Mouse (Mus musculus): ENCODE data around the gene Sde2. TPM values are rescaled to one million over a fixed set of nuclear protein-coding genes. Genes with fewer than 3 reads are reported as not detected.

The Sde2 gene
- 27.2 and 31.2 TPM in 2 replicates for polyA plus RNA-seq (2014; fragmentation: Nextera tagmentation; extraction: Ambion mirVana)

GRCm38 (mm10) chr1:180850316-180851270 lies at the start of gene Sde2:
TSS of gene Sde2 (plus strand) at chr1:180851127.
- no peaks in the 10 kb centered on the region for H3K9me3 ChIP-seq (ENCODE audit: control insufficient read depth, low read length)
- H3K4me3 ChIP-seq (ENCODE audit: low read depth, low read length), result peak within 1 kb of the TSS; percentile 63
- no peaks in the 10 kb centered on the region for H3K27me3 ChIP-seq (replicated peaks; ENCODE audit: control insufficient read depth, insufficient read depth, low read length)
- peak within 1 kb of the TSS; percentile 76 for H3K9ac ChIP-seq (ENCODE audit: low read depth, low read length)
- H3K4me2 ChIP-seq (ENCODE audit: low read depth, low read length), result peak within 1 kb of the TSS; percentile 83
- ATAC-seq (ENCODE audit: low read depth), result peak; percentile 97
- H3K27ac ChIP-seq (replicated peaks; ENCODE audit: low read depth, low read length), result peak within 1 kb of the TSS; percentile 99
- WGBS, result under 1% methylated on average over 44 of the region's 77 CpGs
- peak; percentile 100 for DNase-seq (ENCODE audit: low spot score)
- H3K36me3 ChIP-seq (ENCODE audit: control insufficient read depth, insufficient read depth, low read length), result peaks cover 7% of the 10 kb centered on the region
- H3K4me1 ChIP-seq (ENCODE audit: control insufficient read depth, insufficient read depth, low read length), result peaks cover 36% of the 10 kb centered on the region

- DNase-seq (ENCODE audit: low spot score), result no peak
- WGBS, result 85% methylated on average over 3 of the region's 3 CpGs
- H3K36me3 ChIP-seq (ENCODE audit: control insufficient read depth, insufficient read depth, low read length), result peaks cover 58% of the 10 kb centered on the region
These were observed 49.4 kb upstream of the Sde2 start for GRCm38 (mm10) chr1:180801466-180801994.

GRCm38 (mm10) chr1:180803881-180804280 lies 47.0 kb upstream of the Sde2 start:
- Histone ChIP-seq H3K27me3 (replicated peaks; ENCODE audit: control insufficient read depth, insufficient read depth, low read length) (no peaks in the 10 kb centered on the region), H3K27ac (replicated peaks; ENCODE audit: low read depth, low read length) (no peak overlapping the region), H3K9me3 (ENCODE audit: control insufficient read depth, low read length) (no peaks in the 10 kb centered on the region), H3K4me1 (ENCODE audit: control insufficient read depth, insufficient read depth, low read length) (peaks cover under 1% of the 10 kb centered on the region; the same call in 1 of the 2 replicates), H3K36me3 (ENCODE audit: control insufficient read depth, insufficient read depth, low read length) (peaks cover 79% of the 10 kb centered on the region), H3K9ac (ENCODE audit: low read depth, low read length) (no peak overlapping the region), H3K4me3 (ENCODE audit: low read depth, low read length) (no peak overlapping the region), H3K4me2 (ENCODE audit: low read depth, low read length) (no peak overlapping the region)
- ATAC-seq (ENCODE audit: low read depth) (no peak), DNase-seq (ENCODE audit: low spot score) (no peak)
- WGBS, result 89% methylated on average over 6 of the region's 6 CpGs

More at GRCm38 (mm10) chr1:180801466-180801994, 49.4 kb upstream of the Sde2 start:
- ATAC-seq (ENCODE audit: low read depth), result no peak
- Histone ChIP-seq H3K4me3 (ENCODE audit: low read depth, low read length) (no peak overlapping the region), H3K27ac (replicated peaks; ENCODE audit: low read depth, low read length) (no peak overlapping the region), H3K9ac (ENCODE audit: low read depth, low read length) (no peak overlapping the region), H3K4me2 (ENCODE audit: low read depth, low read length) (no peak overlapping the region), H3K27me3 (replicated peaks; ENCODE audit: control insufficient read depth, insufficient read depth, low read length) (no peaks in the 10 kb centered on the region), H3K4me1 (ENCODE audit: control insufficient read depth, insufficient read depth, low read length) (no peaks in the 10 kb centered on the region), H3K9me3 (ENCODE audit: control insufficient read depth, low read length) (no peaks in the 10 kb centered on the region)

GRCm38 (mm10) chr1:180808831-180809230 lies 42.1 kb upstream of the Sde2 start:
- WGBS, result 74% methylated on average over 5 of the region's 5 CpGs

GRCm38 (mm10) chr1:180810976-180811375 lies 40.0 kb upstream of the Sde2 start:
- 54% methylated on average over 7 of the region's 7 CpGs for WGBS
- Histone ChIP-seq H3K27ac (replicated peaks; ENCODE audit: low read depth, low read length) (no peak overlapping the region), H3K27me3 (replicated peaks; ENCODE audit: control insufficient read depth, insufficient read depth, low read length) (no peaks in the 10 kb centered on the region), H3K9ac (ENCODE audit: low read depth, low read length) (peak overlapping the region; percentile 40; the same call in 1 of the 2 replicates), H3K4me3 (ENCODE audit: low read depth, low read length) (peak overlapping the region; percentile 76), H3K36me3 (ENCODE audit: control insufficient read depth, insufficient read depth, low read length) (peaks cover 49% of the 10 kb centered on the region), H3K4me2 (ENCODE audit: low read depth, low read length) (peak overlapping the region; percentile 59), H3K9me3 (ENCODE audit: control insufficient read depth, low read length) (no peaks in the 10 kb centered on the region), H3K4me1 (ENCODE audit: control insufficient read depth, insufficient read depth, low read length) (peaks cover 29% of the 10 kb centered on the region)
- ATAC-seq (ENCODE audit: low read depth) (no peak), DNase-seq (ENCODE audit: low spot score) (peak; percentile 56)

More at GRCm38 (mm10) chr1:180808831-180809230, 42.1 kb upstream of the Sde2 start:
- DNase-seq (ENCODE audit: low spot score), result no peak
- Histone ChIP-seq H3K4me3 (ENCODE audit: low read depth, low read length) (no peak overlapping the region), H3K4me2 (ENCODE audit: low read depth, low read length) (peak overlapping the region; percentile 21), H3K27ac (replicated peaks; ENCODE audit: low read depth, low read length) (no peak overlapping the region), H3K9ac (ENCODE audit: low read depth, low read length) (no peak overlapping the region), H3K27me3 (replicated peaks; ENCODE audit: control insufficient read depth, insufficient read depth, low read length) (no peaks in the 10 kb centered on the region), H3K36me3 (ENCODE audit: control insufficient read depth, insufficient read depth, low read length) (peaks cover 70% of the 10 kb centered on the region), H3K4me1 (ENCODE audit: control insufficient read depth, insufficient read depth, low read length) (peaks cover 13% of the 10 kb centered on the region), H3K9me3 (ENCODE audit: control insufficient read depth, low read length) (no peaks in the 10 kb centered on the region)
- ATAC-seq (ENCODE audit: low read depth), result no peak

GRCm38 (mm10) chr1:180811596-180812462 lies 39.1 kb upstream of the Sde2 start:
- H3K27me3 ChIP-seq (replicated peaks; ENCODE audit: control insufficient read depth, insufficient read depth, low read length), result no peaks in the 10 kb centered on the region
- 3% methylated on average over 27 of the region's 27 CpGs for WGBS
- ATAC-seq (ENCODE audit: low read depth) (no peak), DNase-seq (ENCODE audit: low spot score) (no peak)
- peak overlapping the region; percentile 76 for H3K4me3 ChIP-seq (ENCODE audit: low read depth, low read length)
- peak overlapping the region; percentile 59 for H3K4me2 ChIP-seq (ENCODE audit: low read depth, low read length)
- peak overlapping the region; percentile 98 for H3K9ac ChIP-seq (ENCODE audit: low read depth, low read length)
- H3K27ac ChIP-seq (replicated peaks; ENCODE audit: low read depth, low read length), result peak overlapping the region; percentile 100
- peaks cover 40% of the 10 kb centered on the region for H3K36me3 ChIP-seq (ENCODE audit: control insufficient read depth, insufficient read depth, low read length)
- H3K9me3 ChIP-seq (ENCODE audit: control insufficient read depth, low read length), result no peaks in the 10 kb centered on the region
- peaks cover 30% of the 10 kb centered on the region for H3K4me1 ChIP-seq (ENCODE audit: control insufficient read depth, insufficient read depth, low read length)

- H3K4me2 ChIP-seq (ENCODE audit: low read depth, low read length), result peak overlapping the region; percentile 59
These were observed 38.2 kb upstream of the Sde2 start for GRCm38 (mm10) chr1:180812463-180813408.

More at GRCm38 (mm10) chr1:180812463-180813408, 38.2 kb upstream of the Sde2 start:
- ATAC-seq (ENCODE audit: low read depth) (peak; percentile 19), DNase-seq (ENCODE audit: low spot score) (peak; percentile 78)
- Histone ChIP-seq H3K36me3 (ENCODE audit: control insufficient read depth, insufficient read depth, low read length) (peaks cover 34% of the 10 kb centered on the region), H3K4me1 (ENCODE audit: control insufficient read depth, insufficient read depth, low read length) (peaks cover 30% of the 10 kb centered on the region), H3K27ac (replicated peaks; ENCODE audit: low read depth, low read length) (peak overlapping the region; percentile 100), H3K9me3 (ENCODE audit: control insufficient read depth, low read length) (no peaks in the 10 kb centered on the region), H3K9ac (ENCODE audit: low read depth, low read length) (peak overlapping the region; percentile 98), H3K4me3 (ENCODE audit: low read depth, low read length) (peak overlapping the region; percentile 76), H3K27me3 (replicated peaks; ENCODE audit: control insufficient read depth, insufficient read depth, low read length) (no peaks in the 10 kb centered on the region)
- WGBS, result under 1% methylated on average over 57 of the region's 71 CpGs
